Mouse (Mus musculus) layer of hippocampus, postnatal 25 days (tissue): ENCODE measurements around the gene Ikzf1. TPM values are rescaled to one million over a fixed set of nuclear protein-coding genes. Genes with fewer than 3 reads are reported as not detected.

Experiments used
- DNase-seq, 2 experiments: peaks; one replicate each; pipeline ENCODE4 v3.0.0; 2022; ENCODE audit warnings: mixed read lengths in 2 of 2, low spot score in 1 of 2; ENCODE audit errors: extremely low spot score in 1 of 2
- total RNA-seq, 2 experiments: library from RNA; stranded (reverse); gene quantifications; 2 replicates each; pipeline ENCODE4 v1.2.3; 2021

Gene Ikzf1
- 1 to 10 TPM; 2.4 to 3.2 TPM for total RNA-seq

GRCm38 (mm10) chr11:11684930-11685852 is at the start of gene Ikzf1:
Ikzf1 (plus strand) TSS chr11:11685003.
- no peak for DNase-seq

DNA sequence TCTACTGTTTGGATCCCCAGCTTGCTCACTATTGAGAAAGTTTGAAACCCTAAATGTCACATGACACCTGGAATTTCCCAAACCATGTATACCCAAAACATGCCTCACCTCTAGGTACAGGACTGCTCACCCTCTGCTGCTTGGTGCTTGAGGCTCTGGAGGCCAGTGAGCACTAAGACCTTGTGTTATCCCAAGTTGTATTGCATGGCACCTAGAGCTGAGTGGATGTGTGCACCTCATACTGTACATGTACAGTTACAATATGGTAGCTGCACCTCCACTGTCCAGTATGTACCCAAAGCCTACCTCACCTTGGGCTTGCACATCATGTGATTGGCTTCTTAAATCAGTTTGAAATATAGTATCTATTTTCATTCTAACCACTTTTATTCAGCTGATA is 40.5 kb upstream of the Ikzf1 start:
- DNase-seq = no peak

- DNase-seq = no peak
Measured at GRCm38 (mm10) chr11:11656388-11656787, 28.4 kb upstream of the Ikzf1 start.

DNA sequence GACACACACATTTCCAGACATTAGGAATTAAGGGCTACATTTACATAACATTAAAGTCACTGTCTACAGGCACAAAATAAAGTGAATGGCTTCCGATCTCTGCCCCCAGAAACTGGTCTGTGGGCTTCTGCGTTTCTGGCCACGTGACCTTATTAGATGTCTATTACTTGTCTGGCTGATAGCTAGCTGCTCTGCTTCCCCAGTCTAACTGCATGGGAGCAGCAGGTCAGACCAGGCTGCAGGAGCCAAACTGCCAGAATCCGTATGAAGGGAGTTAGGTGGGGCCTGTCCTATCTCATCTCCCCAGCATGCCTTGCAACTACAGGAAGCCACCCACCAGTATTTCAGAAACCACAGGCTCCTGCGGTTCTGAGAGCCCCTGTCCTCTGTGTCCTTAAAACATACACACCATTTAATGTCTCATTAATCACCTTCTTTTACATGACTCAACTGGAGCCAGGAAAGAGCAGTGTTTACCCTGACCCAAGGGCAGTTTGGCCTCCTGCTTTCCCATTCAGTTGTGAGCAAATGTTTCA is 27.7 kb upstream of the Ikzf1 start:
- no peak for DNase-seq

DNA sequence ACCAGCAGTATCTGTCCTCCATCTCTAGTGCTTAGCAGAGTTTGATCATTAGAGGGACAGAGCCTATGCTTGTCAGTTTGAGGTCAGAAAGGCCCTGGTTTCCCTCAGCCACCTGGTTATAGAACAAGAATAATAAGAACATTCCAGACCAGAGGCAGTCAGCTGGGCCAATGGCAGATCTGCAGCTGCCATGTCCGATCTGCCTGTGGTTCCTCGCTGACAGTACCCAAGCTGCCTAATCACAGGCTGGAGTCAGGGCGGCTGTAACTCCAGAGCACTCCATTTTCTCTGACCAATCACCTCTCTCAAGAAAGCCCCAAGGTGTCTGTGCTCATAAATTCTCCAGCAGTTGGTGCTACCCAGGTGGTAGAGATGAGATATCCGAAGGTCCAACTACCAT is 27.2 kb upstream of the Ikzf1 start:
- no peak for DNase-seq

GRCm38 (mm10) chr11:11658834-11659233 is 26.0 kb upstream of the Ikzf1 start:
- DNase-seq = no peak

DNA sequence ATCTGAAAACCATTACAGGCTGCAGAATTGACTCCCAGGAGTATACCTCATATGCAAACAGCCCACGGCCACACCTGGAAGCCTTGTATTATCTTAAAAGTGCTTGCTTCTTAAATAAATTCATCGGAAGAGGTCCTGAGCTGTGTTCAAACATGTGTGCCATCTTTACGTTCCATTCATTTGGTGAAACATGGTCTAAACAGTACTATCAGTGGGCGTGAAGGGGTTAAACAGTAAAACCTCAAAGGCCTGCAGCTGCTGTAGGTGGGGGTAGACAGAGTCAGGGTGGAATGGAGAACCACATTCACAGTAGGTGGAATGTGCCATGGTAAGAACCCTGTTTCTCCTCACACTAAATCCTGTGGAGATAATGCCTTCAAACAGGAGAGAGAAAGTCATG is 24.2 kb upstream of the Ikzf1 start:
- DNase-seq = no peak

GRCm38 (mm10) chr11:11667254-11667921 is 17.4 kb upstream of the Ikzf1 start:
- no peak for DNase-seq

GRCm38 (mm10) chr11:11667922-11668290 is 16.9 kb upstream of the Ikzf1 start:
- no peak for DNase-seq

GRCm38 (mm10) chr11:11672974-11673373 is 11.8 kb upstream of the Ikzf1 start:
- no peak for DNase-seq

- no peak for DNase-seq
Measured at GRCm38 (mm10) chr11:11675063-11675462, 9.7 kb upstream of the Ikzf1 start.

- DNase-seq = no peak
Measured at GRCm38 (mm10) chr11:11676068-11676741, 8.6 kb upstream of the Ikzf1 start.

- DNase-seq = no peak
Measured at GRCm38 (mm10) chr11:11677165-11677564, 7.6 kb upstream of the Ikzf1 start.

DNA sequence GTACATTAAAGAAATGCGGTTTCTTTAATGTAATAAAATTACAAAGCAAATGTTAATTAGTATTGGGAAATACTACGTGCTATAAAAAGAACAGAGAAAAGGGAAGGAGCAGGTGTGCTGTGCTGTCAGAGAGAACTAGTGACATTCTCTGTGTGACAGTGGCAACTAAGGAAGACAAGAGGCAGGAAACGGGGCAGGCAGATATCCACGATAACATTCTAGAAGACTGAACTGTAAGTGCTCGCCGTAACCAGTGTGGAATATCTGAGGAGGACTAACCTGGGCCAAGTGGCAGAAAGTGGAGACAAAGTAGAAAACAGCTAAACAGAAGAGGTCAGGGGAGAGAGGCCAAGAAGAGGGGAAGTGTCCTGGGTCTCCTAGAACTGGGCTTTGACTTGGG is 5.8 kb upstream of the Ikzf1 start:
- no peak for DNase-seq

GRCm38 (mm10) chr11:11684056-11684929 is 510 bp upstream of the Ikzf1 start:
- no peak for DNase-seq

GRCm38 (mm10) chr11:11685853-11686395 is 1.1 kb downstream of the Ikzf1 start:
- peak in 1 of 2 experiments; percentile 27 for DNase-seq

DNA sequence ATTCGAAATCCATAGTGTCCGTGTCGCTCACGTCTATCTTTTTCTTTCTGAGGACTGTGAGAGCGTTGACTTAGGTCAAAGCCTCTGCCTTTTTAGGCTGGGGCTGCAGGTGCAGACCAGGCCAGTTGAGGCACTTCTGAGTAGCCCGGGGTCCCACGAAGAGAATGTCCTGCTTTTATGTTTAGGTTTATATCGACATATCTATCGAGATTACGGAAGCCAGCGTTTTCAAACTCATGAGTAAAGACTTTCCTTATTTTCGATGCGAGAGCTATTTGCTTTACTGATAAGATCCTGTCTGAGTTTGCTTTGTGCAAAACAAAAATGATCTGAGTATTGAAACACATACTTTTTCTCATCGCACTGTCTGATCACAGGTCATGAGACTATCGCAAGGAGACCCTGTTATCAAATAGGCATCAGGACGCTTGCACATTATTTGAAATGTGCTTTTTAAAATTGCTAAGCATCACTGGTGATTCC is 1.8 kb downstream of the Ikzf1 start:
- DNase-seq = no peak

DNA sequence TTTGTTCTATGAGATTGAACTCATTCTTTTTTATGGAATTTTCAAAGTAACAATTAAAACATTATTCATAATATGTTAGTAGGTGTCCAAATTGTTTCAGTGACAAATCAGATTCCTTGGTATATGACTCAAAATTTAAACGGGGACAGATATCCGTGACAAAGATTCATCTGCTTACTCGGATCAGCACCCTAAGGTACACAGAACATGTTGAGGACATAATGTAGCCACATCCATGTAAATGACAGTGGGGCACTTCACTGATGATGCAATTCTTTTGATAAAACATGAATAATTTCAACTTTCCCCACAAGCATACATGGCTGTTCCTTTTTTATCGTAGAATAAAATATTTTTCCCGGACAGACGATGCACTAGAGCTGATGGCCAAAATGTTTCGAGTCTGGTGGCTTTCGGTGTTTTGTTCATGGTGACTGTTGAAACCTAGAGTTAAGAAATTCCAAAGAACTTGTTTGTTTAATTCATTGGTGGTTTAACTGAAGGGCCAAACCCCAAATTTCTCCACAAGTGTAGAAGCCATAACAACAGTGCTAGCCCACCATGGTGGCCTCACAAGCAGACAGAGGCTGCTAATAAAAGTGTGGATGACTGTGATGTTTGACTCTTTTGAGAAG is 2.9 kb downstream of the Ikzf1 start:
- no peak for DNase-seq

DNA sequence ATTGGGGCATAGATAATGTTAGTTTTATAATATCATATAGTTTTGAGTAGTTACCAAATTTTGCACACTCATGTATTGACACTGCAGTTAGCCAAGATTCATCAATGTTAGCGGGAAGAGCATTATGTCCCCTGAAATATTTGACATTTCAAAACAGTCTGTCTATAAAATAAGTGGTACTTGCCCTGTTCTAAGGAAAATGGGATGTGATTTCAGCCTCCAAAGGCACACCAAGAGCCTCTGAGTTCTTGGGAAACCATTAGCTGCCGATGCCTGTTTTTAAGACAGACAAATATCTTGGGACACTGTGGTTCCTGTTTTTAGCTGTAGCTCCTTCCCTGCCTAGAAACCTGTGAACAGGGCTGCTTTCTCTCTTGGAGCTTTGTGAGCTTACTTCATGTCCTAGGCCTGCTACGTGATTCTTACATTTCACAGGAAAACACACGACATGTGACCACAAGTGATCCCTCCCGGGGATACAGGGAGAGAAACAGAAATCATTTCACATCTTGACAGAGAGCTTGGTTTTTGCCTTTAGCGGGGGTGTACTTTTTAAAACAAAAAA is 4.0 kb downstream of the Ikzf1 start:
- DNase-seq = no peak
